Mouse (Mus musculus) neural tube, postnatal 0 days (tissue): ENCODE data around the gene Ly75. TPM values are rescaled to one million over a fixed set of nuclear protein-coding genes. Genes with fewer than 3 reads are reported as not detected.

Experiments used
- polyA plus RNA-seq: library from polyadenylated mRNA; unstranded; fragments of >200 nt; fragmentation: Nextera tagmentation; extraction: Ambion mirVana; gene quantifications from 2 replicates; pipeline ENCODE4 v1.2.1, GENCODE M21; 2015

Gene Ly75
- polyA plus RNA-seq, result 2.4 and 2.5 TPM in 2 replicates

DNA sequence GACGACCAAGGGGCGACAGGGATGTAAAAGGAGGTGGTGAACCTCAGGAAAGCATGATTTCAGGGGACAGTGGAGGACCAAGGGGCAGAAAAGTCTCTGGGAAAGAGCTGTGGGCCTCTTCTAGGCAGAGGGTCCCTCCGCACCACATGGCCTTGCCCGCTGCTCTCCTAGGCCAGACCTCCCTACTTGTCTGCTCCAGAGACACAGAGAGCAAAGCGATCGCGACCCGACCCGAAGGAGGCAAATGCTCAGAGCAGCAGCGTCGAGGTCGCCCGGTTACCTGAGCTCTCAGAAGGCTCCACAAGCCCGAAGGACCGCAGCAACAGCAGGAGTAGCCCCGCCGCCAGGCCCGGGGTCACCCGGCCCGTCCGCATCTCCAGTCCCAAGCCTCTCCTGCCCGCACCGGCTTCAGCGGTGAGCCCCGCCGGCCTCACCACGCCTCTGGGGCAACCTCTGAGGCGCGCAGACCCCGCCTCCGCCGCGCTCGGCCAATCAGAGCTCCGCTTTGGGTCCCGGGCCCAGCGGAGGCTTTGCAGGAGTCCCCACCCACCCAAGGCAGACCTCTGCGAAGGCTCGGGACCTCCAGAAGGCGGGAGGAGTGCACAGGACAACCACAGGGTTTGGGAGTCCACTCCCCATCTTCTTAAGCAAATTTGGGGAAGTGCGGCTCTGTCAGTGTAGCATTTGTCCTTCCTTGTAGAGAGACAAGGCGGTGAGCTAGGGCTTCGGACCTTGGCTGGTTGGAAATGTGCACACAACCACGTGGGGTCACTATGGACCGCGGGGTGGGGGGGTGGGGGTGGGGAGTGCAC lies at the start of gene Ly75:
Gene Ly75 (minus strand): TSS at position 446 of the 812 bp plus-strand sequence.

DNA sequence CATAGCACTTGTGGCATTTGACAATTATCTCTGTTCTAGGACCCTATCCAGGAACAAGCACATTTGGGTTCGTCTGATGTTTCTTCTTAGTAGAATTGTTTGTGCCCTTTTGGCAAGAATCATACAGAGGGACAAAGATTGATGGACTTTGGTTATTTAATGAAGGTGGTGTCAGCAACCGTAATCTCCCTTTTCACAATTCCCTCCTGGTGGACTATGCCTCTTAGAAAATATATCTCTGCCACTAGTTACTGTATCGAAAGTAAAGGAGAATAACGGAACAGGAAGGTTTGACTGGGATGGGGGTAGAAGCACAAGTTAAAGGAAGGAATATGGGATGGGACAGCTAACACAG lies 98.7 kb downstream of the Ly75 start, which contains the start of gene Cd302:
Gene Cd302 (minus strand): TSS at position 22 of the 355 bp plus-strand sequence.

Other genes with a start within 250 kb of the Ly75 start
- 59.1 and 63.3 TPM in 2 replicates for gene Baz2b, start 173.5 kb downstream of the Ly75 start, polyA plus RNA-seq
- gene March7, start 173.4 kb downstream of the Ly75 start, polyA plus RNA-seq, result 63.8 and 69.0 TPM in 2 replicates
- gene Cd302, start 98.8 kb downstream of the Ly75 start, polyA plus RNA-seq, result 27.0 and 30.2 TPM in 2 replicates
- gene Pla2r1, start 170.0 kb upstream of the Ly75 start, polyA plus RNA-seq, result 0.46 and 0.75 TPM in 2 replicates